Mouse (Mus musculus): ENCODE data around the gene Klhl31.
A peak's percentile ranks its signal among the peaks of the same experiment; 100 is the strongest.

Klhl31 gene

DNA sequence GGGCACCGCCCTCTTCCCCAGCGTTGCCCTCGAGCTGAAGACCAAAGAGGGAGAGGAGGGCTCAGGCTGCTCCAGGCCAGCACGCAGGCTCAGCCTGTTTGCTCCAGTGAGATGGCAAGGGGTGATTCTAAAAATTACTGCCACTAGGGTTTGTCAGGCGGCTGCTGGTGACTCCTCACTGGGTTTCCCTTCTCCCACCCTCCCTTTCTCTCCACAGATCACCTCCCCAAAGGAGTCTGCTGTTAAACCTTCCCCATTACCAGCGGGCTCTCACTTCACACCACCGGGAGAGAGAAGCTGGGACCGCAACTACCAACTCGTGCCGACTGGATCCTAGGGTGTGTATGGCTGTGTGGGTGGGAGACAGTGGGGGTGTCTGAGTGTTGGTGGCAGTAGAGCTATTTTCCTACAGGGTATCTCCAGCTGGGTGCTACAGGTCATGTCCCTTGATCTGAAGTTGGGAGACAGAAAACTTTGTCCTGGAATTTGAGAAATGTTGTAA, at the start of gene Klhl31:
Klhl31 (plus strand) TSS at position 51 of the 502 bp plus-strand sequence.
- no peak for DNase-seq (ENCODE audit: low read depth)

DNA sequence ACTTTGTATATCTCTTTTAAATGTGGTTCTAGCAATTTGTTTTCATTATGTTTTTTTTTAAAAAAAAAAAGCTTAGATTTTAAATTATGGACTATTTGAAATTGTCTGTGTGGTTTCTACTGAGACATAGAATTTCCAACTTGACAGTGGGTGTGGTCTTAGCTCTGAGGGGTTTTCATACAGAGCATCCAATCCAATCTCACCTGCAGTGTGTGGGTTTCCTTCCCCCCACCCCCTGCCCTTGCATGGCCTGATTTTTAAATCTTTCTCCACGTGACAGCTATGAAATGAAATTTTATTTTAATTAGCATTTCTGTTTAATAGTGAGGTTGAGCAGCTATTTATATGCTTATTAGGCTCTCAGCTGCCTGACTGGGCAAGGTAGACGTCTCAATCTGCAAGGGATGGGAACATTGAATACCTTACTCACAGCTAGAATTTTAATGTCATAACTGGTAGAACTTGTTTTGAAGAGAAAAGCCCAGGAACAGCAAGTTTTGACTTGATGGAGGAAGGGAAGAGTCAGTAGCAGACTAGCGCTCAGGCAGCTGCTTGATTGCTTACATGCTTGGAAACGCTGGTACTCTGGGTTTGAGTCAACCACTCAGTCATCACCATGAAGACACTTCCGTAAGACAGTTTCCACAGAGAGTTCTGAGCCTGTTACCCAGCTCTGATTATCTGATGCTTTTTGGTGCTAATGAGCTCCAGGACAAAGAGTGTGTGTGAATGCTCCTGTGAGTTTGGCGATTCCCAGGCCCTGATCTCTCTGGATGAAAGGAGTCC, 49.3 kb upstream of the Klhl31 start:
- peak; percentile 47 for DNase-seq (ENCODE audit: low read depth)

DNA sequence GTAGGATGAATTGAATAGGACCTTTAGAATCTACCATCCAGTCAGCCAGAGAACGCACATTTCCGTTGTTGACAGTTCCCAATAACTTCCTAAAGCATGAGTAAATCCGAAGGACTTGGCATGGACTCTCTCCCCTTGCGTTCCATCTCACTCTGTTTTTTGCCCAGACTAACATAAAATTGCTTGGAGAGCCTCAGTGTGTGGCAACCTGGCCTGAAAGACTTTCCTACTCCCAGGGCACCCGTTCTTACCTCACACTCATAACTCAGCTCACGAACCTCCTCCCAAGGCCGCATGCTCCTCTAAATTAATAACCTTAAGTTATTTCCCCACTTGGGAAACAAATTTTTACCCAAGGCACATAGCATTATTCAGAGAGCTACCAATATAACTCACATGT, 48.7 kb upstream of the Klhl31 start:
- no peak for DNase-seq (ENCODE audit: low read depth)

DNA sequence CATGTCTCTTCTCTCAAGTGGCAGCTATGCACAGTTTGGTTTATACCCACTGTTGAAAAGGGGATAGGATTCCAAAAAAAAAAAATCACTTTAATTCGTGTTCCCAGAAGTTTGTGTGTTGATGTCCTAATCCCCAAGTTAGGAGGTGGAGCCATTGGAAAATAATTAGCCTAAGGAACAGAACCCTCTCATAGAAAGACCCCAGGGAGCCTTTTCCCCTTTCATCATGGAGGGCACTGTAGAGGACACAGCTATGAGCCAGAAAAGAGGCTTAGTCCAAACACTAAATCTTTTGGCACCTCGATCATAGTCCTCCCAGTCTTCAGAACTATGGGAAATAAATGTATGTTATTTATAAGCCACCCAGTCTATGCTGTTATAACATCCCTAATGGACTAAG, 46.8 kb upstream of the Klhl31 start:
- DNase-seq (ENCODE audit: low read depth): no peak

DNA sequence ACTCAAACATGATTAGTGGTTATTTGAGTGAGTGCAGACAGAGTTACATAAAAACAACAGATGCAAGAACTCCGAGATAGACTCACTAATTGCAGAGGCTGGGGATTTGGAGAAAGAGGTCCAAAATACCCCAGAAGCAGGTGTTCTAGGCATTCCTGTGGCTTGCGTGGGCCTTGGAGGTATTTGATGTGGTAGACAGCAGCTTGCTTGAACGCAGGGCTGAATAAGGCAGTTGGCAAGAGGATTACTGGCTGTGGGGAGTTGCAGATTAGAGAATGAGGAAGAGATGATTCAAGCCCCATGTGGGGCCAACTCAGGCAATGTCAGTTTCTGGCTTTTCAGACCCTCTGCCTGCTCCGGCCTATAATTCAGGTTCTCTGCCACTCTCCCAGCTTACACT, 43.9 kb upstream of the Klhl31 start:
- DNase-seq (ENCODE audit: low read depth): no peak

DNA sequence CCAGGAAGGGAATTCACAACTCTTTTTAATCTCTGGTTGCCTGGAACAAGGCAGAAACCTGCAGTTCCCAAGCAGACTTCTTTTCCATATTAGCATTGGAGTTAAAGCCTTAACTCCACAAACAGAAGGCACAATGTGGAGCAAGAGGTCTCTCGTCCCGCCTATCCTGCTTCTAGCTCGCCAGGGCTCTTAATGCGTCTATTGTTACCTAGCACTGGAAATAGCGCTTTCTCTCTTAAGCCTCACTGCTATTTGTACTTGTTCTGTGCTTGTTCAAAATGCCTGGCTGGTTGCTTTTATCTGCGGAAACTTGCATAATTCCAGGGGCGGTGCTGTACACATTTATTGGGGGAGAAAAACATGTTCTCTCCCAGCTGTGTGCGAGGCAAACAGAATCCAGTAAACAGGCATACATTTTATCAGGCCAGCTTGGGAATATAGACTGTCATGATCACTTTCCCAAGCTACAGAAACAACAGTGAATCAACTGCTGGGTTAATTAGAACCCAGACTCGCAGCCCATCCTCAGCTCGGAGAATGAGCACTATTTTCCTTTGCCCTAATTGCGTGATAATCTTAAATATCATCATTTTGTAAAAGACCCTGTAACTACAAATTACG, 41.2 kb upstream of the Klhl31 start:
- DNase-seq (ENCODE audit: low read depth): no peak

DNA sequence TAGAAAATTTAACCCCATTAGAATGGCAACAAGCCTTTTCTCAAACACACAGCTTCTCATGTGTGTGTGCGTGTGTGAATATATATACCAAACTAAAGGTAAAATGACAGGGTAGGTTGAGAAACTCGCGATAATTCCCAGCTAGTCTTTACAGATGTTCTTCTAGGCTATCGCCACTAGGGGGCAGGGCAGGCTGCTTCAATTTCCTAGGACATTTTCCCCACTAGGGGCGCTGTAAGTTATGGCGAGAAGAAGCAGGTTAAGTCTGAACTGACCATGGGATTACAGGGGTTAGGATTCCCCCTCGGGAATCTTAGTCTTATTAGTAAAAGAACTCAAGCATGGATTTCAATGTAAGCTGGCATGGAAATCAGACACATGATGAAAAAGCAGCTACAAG, 39.9 kb upstream of the Klhl31 start:
- DNase-seq (ENCODE audit: low read depth): peak; percentile 91

DNA sequence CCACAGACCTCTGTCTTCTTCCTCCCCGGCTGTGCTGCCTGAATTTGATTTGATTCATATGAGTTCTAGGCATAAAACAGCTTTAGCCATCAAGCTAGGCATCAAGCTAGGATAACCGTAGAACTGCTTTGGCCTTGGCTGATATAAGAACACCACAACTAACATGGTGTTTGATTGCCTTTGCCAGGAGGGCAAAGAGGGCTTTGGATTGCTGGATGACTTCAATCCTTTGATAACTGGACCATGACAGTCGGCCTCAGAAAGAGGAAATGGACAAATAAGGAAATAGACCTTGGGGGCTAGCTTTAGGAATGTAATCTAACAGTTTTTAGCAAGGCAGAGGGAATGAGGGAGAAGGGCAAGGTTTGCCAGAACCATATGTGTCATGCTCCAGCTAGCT, 37.7 kb upstream of the Klhl31 start:
- DNase-seq (ENCODE audit: low read depth): no peak

DNA sequence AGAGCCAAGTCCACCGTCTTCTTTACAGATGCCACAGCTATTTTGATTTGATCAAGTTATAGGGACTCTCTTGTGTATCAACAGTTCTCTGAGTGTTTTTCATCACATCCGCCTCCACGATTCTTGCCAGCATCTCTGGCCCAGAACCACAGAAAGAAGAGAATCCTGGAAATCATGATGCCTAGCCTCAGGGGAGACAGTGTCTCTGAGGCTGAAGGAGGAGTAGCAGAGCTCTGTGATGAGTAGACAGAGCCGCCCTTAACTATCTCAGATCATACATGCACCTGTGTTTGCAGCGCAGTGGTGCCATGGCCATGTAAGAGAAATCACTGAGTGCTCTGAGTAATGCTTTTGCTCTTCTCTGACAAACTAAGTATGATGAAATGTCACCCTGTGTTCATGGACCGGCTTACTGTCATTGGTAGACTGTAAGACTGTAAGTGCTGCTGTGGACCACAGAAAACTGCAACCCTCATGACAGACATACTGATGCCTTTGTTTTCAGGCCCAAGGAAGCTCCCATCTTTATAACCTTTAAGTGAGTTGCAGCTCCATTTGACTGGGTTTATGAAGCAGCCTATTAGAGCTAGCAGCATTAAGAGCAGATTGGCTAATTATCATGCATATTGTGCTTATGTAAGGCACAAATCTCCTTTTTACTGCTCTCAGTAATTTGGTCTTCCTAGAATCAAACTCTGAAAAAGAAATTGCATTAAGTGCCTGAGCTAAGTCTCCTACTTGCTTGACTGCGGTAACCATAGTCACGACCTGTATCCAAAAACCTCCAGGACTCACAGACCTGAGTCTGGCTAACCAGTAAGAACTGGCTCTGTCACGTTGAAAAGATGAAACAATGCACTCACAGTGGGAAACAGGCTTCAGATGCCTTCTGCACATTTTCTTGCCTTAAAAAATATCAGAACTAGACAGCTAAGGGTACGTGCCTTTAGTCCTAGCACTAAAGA, 33.7 kb upstream of the Klhl31 start:
- DNase-seq (ENCODE audit: low read depth): no peak

DNA sequence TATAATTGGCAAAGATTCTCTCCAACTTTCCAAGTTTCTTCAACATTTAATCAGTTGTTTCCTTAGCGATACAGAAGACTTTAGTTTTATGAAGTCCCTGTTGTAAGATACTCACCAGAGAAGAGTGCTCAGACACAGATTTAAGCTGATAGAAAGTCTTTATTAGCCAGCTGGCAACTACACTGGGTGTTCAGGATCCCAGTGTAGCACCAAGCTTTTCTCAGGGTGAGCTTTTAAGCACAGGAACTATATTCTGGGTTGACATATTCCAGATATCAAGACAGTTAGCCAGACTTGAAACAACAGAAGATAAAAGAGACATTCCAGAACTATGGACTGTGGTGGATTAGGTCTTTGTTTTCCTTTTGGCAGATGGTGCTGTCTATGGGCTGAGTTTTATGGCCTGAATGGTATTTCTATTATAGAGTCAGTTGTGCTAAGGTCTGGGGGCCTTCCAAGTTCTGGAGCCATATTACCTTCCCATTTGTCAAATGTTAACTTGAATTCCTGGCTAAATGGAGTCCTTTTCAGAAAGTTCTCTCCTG, 32.3 kb upstream of the Klhl31 start:
- DNase-seq (ENCODE audit: low read depth): no peak

DNA sequence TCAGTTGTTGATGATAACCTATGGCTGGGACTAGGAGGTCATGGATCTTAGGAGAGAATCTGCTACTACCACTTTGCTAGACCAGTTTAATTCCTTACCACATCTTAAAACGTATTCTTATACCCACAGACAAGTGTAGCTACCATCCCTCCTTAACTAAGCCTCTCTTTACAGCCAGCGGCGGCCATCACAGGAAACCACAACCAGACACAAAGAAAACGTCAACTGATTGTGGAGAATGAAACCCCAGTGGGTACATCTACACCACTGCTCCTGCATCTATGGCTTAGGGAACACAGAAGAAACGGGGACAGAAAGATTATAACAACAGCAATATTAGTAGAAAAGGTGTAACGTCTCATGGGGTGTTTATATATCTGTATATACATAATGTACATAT, 29.0 kb upstream of the Klhl31 start:
- peak; percentile 29 for DNase-seq (ENCODE audit: low read depth)

DNA sequence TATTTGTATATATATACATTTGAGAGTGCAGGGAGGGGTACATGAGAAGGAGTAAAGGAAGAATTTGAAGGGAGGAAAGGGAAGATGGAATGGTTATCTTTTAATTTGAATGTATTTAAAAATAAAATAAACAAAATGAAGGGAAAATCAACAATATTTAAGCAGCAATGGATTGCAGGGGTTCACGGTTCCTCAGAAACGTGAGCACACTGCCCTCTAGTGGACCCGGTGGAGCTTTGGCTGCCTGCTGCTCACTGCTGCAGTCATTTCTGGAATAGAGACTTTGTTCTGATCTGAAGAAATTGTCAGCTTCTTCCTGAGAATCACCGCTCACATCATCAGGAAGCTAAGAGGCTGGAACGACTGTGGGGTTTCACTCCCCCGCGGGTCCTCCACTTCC, 28.5 kb upstream of the Klhl31 start:
- peak; percentile 69 for DNase-seq (ENCODE audit: low read depth)

DNA sequence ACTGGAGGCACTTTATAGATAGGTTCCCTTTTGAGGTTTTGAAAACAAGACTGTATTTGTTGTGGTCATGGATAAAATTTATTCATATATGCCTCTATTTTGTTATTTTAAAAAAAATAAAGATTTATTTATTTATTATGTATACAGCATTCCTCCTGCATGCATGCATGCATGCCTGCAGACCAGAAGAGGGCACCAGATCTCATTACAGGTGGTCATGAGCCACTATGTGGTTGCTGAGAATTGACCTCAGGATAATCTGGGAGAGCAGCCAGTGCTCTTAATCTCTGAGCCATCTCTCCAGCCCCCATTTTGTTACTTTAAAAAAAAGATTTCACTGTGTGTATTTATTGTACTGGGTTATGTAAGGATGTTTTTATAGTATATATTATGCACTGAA, 25.5 kb upstream of the Klhl31 start:
- no peak for DNase-seq (ENCODE audit: low read depth)

DNA sequence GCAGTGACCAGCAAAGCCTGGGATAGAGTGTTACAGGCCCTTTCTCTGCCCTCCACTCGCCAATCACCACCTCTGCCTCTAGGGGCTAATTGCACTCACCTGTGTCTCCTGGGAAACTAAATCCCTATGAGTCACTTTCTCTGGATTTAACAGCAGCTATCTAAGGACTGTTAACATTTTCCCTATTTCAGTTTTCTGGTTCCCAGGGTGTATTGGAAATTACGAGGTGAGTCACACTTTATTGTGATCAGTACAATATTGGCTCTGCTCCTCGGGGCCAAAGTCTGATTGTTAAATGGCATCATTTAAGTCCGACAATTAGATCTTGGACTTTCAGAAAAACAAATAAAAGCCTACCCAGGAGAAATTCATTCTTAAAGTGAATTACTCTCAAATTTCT, 24.0 kb upstream of the Klhl31 start:
- DNase-seq (ENCODE audit: low read depth): no peak

DNA sequence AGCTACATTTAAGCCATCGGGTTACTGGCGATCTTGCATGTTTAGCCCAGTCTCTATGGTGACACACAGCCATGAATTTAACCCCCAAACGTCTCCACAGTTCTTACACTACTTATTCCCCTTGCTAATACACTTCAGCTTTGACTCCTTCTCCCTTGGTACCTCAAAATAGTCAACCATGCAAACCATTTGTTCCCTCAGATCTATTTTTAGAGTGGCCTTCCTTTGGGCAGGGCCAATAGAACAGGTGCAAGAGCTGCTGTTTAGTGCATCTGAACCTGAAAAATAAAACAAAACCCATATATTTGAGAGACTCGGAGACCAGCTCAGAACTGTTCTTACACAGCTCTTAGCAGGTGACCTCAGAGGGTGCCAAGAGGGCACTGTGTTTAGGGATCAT, 20.4 kb upstream of the Klhl31 start:
- DNase-seq (ENCODE audit: low read depth): no peak

DNA sequence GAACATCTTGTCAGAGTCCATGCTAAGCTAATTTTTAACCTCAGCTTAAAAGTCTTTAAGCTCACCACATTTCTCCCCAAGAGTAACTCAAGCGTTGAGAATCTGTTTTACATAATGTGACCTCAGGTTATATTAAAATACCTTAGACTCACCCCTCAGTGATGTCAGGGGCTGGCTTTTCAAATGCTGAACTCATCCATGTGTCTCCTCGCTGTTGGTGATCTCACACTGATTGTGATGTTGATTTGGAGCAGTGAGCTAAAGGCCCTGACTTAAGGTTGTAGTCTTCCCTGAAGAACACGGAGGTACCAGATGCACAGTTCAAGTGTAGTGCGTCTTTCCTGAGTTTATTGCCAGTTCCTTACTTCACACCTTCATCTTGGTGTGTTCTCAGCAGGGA, 19.5 kb upstream of the Klhl31 start:
- DNase-seq (ENCODE audit: low read depth): no peak

DNA sequence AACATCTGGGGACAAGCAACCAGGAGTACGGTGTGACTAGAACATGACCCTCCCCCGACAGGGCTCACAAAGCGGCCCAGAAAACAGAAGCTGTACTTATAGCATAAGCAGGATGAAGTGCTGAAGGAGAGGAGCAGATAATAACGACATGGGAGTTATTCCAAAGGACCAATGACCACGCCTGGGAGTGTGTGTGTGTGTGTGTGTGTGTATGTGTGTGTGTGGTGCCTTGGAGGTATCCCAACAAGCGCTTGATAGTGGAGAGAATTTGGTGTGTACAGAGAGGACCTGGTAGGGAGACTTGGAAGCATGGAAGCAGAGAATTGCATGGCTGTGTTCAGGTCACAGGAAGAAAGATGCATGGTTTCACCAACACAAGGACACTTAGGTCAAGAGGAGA, 18.5 kb upstream of the Klhl31 start:
- DNase-seq (ENCODE audit: low read depth): no peak

DNA sequence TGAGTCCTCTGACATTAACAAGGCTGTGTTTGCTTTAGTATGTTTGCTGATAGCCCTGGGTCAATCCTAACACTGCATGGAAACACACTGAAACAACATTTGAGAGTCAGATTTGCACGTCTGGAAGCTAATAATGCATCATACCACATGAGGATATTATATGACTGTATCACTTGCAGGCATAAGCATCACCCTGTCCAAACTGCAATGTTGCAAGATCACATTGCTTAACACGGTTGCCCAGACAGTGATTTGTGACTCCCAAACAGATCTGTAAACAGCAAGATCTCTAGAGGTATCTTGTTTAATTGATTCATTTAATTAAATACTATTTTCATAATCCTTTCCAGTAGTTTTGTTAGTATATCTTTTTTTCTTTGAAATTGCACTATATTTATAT, 17.9 kb upstream of the Klhl31 start:
- no peak for DNase-seq (ENCODE audit: low read depth)

DNA sequence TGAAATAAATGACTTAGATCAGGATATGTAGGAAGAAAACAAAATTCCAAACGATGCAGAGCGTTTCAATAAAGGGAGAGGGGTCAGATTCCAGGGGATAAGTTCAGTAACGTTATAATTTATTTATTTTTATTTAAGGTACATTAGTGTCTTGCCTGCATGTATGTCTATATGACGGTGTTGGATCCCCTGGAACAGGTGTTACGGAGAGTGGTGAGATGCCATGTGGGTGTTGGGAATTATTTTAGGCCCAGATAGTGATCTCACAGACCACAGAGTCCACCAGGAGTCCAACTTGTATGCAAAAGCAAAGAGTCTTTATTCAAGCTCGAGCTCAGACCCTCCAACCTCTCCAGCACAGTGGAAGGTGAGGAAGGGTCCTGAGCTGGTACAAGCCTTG, 16.2 kb upstream of the Klhl31 start:
- no peak for DNase-seq (ENCODE audit: low read depth)

DNA sequence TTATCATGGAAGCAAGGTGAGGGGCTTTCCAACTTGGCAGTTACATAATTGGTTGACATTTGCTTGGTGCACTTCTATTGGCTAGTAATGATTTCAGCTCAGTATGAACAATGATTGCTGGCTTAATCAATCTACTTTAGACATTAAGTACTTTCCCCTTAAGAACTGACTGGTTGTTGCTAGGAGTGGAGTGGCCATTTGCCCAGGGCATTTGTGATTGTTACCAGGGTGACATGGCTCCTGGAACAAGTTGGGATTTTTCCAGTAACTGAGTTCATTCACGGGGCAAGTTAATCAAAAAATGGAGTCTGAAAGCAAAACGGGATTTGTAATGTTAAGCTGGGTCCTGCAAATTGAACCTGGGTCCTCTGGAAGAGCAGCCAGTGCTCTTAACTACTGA, 15.8 kb upstream of the Klhl31 start:
- DNase-seq (ENCODE audit: low read depth): no peak

DNA sequence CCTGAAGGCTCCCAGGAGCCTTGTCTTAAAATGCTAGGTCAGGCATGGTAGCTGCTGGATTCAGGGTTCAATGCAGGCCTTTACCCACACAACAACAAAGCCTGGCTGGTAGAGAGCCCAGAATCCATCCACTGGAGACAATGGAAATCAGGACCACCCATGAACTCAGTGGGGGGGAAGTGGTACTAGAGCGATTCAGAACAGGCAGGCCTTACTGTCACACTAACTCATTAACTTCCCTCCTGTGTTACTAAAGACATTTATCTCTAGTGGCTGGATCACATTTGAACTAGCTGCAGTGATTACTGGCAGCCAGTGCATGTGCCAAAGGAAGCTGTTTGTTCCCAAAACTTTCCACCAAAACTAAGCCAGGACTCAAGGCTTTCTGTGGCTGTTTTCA, 13.4 kb upstream of the Klhl31 start:
- DNase-seq (ENCODE audit: low read depth): no peak

DNA sequence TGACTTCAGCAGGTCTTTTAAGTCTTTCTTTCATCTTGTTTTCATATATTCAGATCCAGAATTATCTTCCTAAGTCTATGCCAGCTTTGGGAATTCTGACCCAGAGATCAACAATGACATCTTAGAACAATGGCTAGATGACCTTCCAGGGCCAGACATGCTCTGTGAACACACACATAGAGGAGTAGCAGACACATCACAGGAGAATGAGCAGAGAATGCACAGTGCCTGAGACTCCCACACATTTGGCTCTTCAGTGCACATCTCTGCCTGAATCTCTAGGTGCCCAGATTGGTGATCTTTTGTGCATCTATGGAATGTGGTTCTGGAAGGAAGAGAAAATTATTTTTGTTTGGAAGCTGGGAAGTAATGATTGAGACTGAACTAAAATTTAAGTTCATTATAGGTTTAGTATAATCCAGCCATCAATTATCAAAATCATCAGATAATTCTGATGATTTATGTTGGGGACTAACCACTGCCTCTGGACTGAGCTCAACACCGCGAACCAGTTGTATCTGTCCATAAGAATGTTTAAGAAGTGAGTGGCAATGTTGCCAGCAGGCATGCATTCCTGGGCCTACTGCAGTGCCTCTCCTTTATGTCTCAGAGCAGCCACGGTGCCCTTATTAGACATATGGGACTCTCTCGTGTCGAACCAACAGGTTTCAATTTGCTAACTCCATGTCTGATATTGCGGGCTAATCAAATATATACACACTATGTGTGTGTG, 12.8 kb upstream of the Klhl31 start:
- DNase-seq (ENCODE audit: low read depth): no peak
